Mouse (Mus musculus): ENCODE measurements around the gene Nt5c.

DNA sequence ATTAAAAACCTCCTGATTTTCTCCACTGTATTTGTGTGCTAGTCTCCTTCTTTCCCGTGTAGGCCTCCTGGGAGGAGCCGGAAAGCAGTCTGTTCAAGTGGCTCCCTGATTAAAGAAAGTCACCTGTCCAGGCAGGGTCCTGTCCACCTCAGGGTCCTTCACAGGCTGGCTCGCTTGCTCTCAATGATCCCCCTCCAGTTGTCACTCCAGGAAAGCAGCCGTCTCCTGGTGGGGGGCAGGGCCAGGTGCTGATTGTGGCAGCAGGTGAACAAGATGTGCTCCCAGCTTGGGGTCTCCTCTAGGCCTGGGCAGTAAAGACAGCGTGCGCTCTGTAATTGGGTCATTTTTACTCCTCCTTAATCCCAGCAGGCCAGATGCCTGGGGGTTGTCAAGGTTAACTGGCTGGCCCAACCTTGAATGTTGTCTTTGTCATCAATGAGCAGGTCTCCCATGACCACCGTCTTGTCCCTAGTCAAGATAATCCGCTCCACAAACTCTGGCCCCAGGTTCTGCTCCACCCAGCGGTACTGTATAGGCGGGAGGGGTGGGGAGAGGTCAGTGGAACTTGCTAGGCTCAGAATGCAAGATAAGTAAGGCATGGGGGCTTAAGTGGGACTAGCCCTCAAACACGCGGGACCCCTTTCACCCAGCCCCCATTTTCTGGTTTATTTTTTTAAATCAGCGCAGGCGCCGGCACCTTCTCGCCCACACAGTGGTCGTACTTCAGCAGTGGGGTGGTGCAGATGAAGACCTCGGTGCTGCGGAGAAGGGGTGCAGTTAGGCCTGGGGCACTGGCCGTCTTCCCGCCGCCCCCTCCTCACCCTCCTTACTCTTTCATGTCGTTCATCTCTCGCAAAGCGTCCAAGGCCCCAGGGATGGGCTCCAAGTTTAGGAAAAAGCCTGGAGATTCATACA is 964 bp downstream of the Nt5c start:
- TF ChIP-seq POLR2A (IDR thresholded peaks at IDR 0.05; ENCODE audit: extremely low read depth, insufficient read depth, low read length) (no peak), CTCF (IDR thresholded peaks at IDR 0.05; ENCODE audit: extremely low read depth, insufficient read depth, low read length) (no peak)
